Mouse (Mus musculus): ENCODE measurements around the gene Lhfpl4.

GRCm38 (mm10) chr6:113226705-113227104 lies 31.5 kb upstream of the Lhfpl4 start:
- no peak for TF ChIP-seq CTCF (conservative IDR thresholded peaks at IDR 0.05; ENCODE audit: insufficient read depth, insufficient read length, low read depth, low read length)
- no peak for TF ChIP-seq POLR2A (IDR thresholded peaks at IDR 0.05; ENCODE audit: low read depth, low read length)
